Mouse (Mus musculus) cerebellum, adult 11 months (tissue): Measurements from ENCODE around the gene Slc22a12.

Experiments used
- DNase-seq: peaks from one replicate; pipeline ENCODE4 v3.0.0; 2022

Gene Slc22a12

GRCm38 (mm10) chr19:6491538-6491937 is 51.3 kb downstream of the Slc22a12 start:
- no peak for DNase-seq

GRCm38 (mm10) chr19:6489030-6489429 is 53.8 kb downstream of the Slc22a12 start:
- peak; percentile 87 for DNase-seq
